Mouse (Mus musculus): Measurements from ENCODE around the gene Zfp553. TPM values are rescaled to one million over a fixed set of nuclear protein-coding genes. Genes with fewer than 3 reads are reported as not detected.
"Not testable (repeated sequence)": the region's sequence is repeated elsewhere in the genome, so short reads cannot be mapped to it uniquely, and the experiment has no call there.

Zfp553 gene
- polyA plus RNA-seq, 1 experiment from 2014 or later: 7.4 TPM

GRCm38 (mm10) chr7:127233765-127234164 is 904 bp downstream of the Zfp553 start:
- peaks cover 28% of the 10 kb centered on the region for H3K36me3 ChIP-seq (ENCODE audit: control insufficient read depth, insufficient read depth)
- H3K9ac ChIP-seq (ENCODE audit: low read depth, low read length): peak overlapping the region; percentile 79
- no peaks in the 10 kb centered on the region for H3K27me3 ChIP-seq (replicated peaks; ENCODE audit: control insufficient read depth, insufficient read depth, low read length)
- peak overlapping the region; percentile 91; the same call in 1 of the 2 replicates for H3K27ac ChIP-seq (ENCODE audit: low read depth, low read length)
- peak overlapping the region; percentile 97 for H3K4me3 ChIP-seq (ENCODE audit: low read depth, low read length)
- no peaks in the 10 kb centered on the region for H3K9me3 ChIP-seq (ENCODE audit: control insufficient read depth)
- WGBS: 1% methylated on average over 9 of the region's 9 CpGs
- peak overlapping the region; percentile 86 for H3K4me2 ChIP-seq (replicated peaks; ENCODE audit: low read depth)
- no peak for ATAC-seq
- no peak for TF ChIP-seq CTCF (IDR thresholded peaks at IDR 0.05; ENCODE audit: low read depth)
- 0 out of 2 replicates have a peak, but pooled peaks cover 5% of the 10 kb centered on the region for H3K4me1 ChIP-seq (replicated peaks; ENCODE audit: control insufficient read depth, insufficient read depth, low read length)

- H3K36me3 ChIP-seq (ENCODE audit: control insufficient read depth, insufficient read depth): peaks cover 28% of the 10 kb centered on the region
- no peak overlapping the region for H3K4me3 ChIP-seq (ENCODE audit: low read depth, low read length)
- no peaks in the 10 kb centered on the region for H3K27me3 ChIP-seq (replicated peaks; ENCODE audit: control insufficient read depth, insufficient read depth, low read length)
- no peak overlapping the region for H3K9ac ChIP-seq (ENCODE audit: low read depth, low read length)
- 81% methylated on average over 2 of the region's 2 CpGs for WGBS
- no peak for TF ChIP-seq CTCF (IDR thresholded peaks at IDR 0.05; ENCODE audit: low read depth)
- no peak overlapping the region for H3K27ac ChIP-seq (ENCODE audit: low read depth, low read length)
- ATAC-seq: no peak
- 0 out of 2 replicates have a peak, but pooled peaks cover 5% of the 10 kb centered on the region for H3K4me1 ChIP-seq (replicated peaks; ENCODE audit: control insufficient read depth, insufficient read depth, low read length)
- no peak overlapping the region for H3K4me2 ChIP-seq (replicated peaks; ENCODE audit: low read depth)
- no peaks in the 10 kb centered on the region for H3K9me3 ChIP-seq (ENCODE audit: control insufficient read depth)
These were observed 1.9 kb downstream of the Zfp553 start for GRCm38 (mm10) chr7:127234777-127235176.

GRCm38 (mm10) chr7:127243361-127243867 is 10.6 kb downstream of the Zfp553 start:
- no peaks in the 10 kb centered on the region for H3K4me1 ChIP-seq (replicated peaks; ENCODE audit: control insufficient read depth, insufficient read depth, low read length)
- TF ChIP-seq CTCF (IDR thresholded peaks at IDR 0.05; ENCODE audit: low read depth): no peak
- WGBS: 30% methylated on average over 2 of the region's 2 CpGs
- H3K27ac ChIP-seq (ENCODE audit: low read depth, low read length): peak overlapping the region; percentile 88
- peak overlapping the region; percentile 84 for H3K9ac ChIP-seq (ENCODE audit: low read depth, low read length)
- peaks cover 10% of the 10 kb centered on the region for H3K36me3 ChIP-seq (ENCODE audit: control insufficient read depth, insufficient read depth)
- ATAC-seq: no peak
- no peaks in the 10 kb centered on the region for H3K9me3 ChIP-seq (ENCODE audit: control insufficient read depth)
- H3K4me3 ChIP-seq (ENCODE audit: low read depth, low read length): peak overlapping the region; percentile 72
- no peaks in the 10 kb centered on the region for H3K27me3 ChIP-seq (replicated peaks; ENCODE audit: control insufficient read depth, insufficient read depth, low read length)
- peak overlapping the region; percentile 83 for H3K4me2 ChIP-seq (replicated peaks; ENCODE audit: low read depth)

GRCm38 (mm10) chr7:127243870-127244657 is 11.2 kb downstream of the Zfp553 start, which contains the start of gene Zfp771:
Zfp771 (plus strand) TSS chr7:127244274.
- peak within 1 kb of the TSS; percentile 72 for H3K4me3 ChIP-seq (ENCODE audit: low read depth, low read length)
- WGBS: 1% methylated on average over 56 of the region's 56 CpGs
- ATAC-seq: peak; percentile 94
- peak within 1 kb of the TSS; percentile 84 for H3K9ac ChIP-seq (ENCODE audit: low read depth, low read length)
- no peaks in the 10 kb centered on the region for H3K27me3 ChIP-seq (replicated peaks; ENCODE audit: control insufficient read depth, insufficient read depth, low read length)
- H3K36me3 ChIP-seq (ENCODE audit: control insufficient read depth, insufficient read depth): peaks cover 10% of the 10 kb centered on the region
- H3K9me3 ChIP-seq (ENCODE audit: control insufficient read depth): no peaks in the 10 kb centered on the region
- peak within 1 kb of the TSS; percentile 83 for H3K4me2 ChIP-seq (replicated peaks; ENCODE audit: low read depth)
- peak; percentile 45 for TF ChIP-seq CTCF (IDR thresholded peaks at IDR 0.05; ENCODE audit: low read depth)
- H3K27ac ChIP-seq (ENCODE audit: low read depth, low read length): peak within 1 kb of the TSS; percentile 88
- no peaks in the 10 kb centered on the region for H3K4me1 ChIP-seq (replicated peaks; ENCODE audit: control insufficient read depth, insufficient read depth, low read length)

GRCm38 (mm10) chr7:127244658-127245510 is 12.0 kb downstream of the Zfp553 start:
- H3K9ac ChIP-seq (ENCODE audit: low read depth, low read length): peak overlapping the region; percentile 84
- WGBS: 12% methylated on average over 30 of the region's 33 CpGs
- no peak for TF ChIP-seq CTCF (IDR thresholded peaks at IDR 0.05; ENCODE audit: low read depth)
- peak overlapping the region; percentile 83 for H3K4me2 ChIP-seq (replicated peaks; ENCODE audit: low read depth)
- H3K27me3 ChIP-seq (replicated peaks; ENCODE audit: control insufficient read depth, insufficient read depth, low read length): no peaks in the 10 kb centered on the region
- no peaks in the 10 kb centered on the region for H3K4me1 ChIP-seq (replicated peaks; ENCODE audit: control insufficient read depth, insufficient read depth, low read length)
- H3K4me3 ChIP-seq (ENCODE audit: low read depth, low read length): peak overlapping the region; percentile 72
- H3K36me3 ChIP-seq (ENCODE audit: control insufficient read depth, insufficient read depth): peaks cover 18% of the 10 kb centered on the region
- ATAC-seq: peak; percentile 58
- H3K27ac ChIP-seq (ENCODE audit: low read depth, low read length): peak overlapping the region; percentile 88
- H3K9me3 ChIP-seq (ENCODE audit: control insufficient read depth): no peaks in the 10 kb centered on the region

- not testable (repeated sequence) for H3K9ac ChIP-seq (ENCODE audit: low read depth, low read length); H3K4me3 ChIP-seq (ENCODE audit: low read depth, low read length); H3K27ac ChIP-seq (ENCODE audit: low read depth, low read length); H3K4me1 ChIP-seq (replicated peaks; ENCODE audit: control insufficient read depth, insufficient read depth, low read length); H3K9me3 ChIP-seq (ENCODE audit: control insufficient read depth); ATAC-seq; H3K4me2 ChIP-seq (replicated peaks; ENCODE audit: low read depth); H3K27me3 ChIP-seq (replicated peaks; ENCODE audit: control insufficient read depth, insufficient read depth, low read length)
- WGBS: 89% methylated on average over 8 of the region's 8 CpGs
- H3K36me3 ChIP-seq (ENCODE audit: control insufficient read depth, insufficient read depth): peaks cover 21% of the 10 kb centered on the region
These were observed 17.6 kb downstream of the Zfp553 start for GRCm38 (mm10) chr7:127250511-127250910.

Measured in intestine, postnatal 0 days (tissue).